Mouse (Mus musculus): Measurements from ENCODE around the gene Neo1.

DNA sequence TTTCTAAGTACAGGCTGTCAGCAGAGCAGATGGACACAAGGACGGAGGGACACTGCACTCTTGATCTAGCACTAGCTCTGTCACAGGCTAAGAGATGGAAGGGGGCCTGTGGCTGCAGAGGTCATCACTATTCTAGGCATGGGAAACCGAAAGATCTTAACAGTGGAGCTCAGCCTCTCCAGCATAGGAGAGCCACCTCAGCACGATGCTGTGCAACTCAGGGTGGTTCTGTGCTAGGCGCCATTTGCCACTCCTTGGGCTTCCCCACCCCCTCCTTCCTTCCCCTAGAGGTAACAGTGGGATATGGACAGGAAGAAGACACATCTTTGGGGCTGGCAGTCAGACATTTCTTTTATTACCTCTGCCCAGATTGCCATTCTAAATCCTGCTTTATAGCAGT, 161.9 kb downstream of the Neo1 start:
- TF ChIP-seq CTCF (IDR thresholded peaks at IDR 0.05; ENCODE audit: insufficient read depth, low read length) (no peak), POLR2A (IDR thresholded peaks at IDR 0.05; ENCODE audit: borderline replicate concordance, extremely low read depth, low read depth, low read length) (no peak)
